Mouse (Mus musculus): ENCODE results near the gene Gfod1. TPM values are rescaled to one million over a fixed set of nuclear protein-coding genes. Genes with fewer than 3 reads are reported as not detected.
A peak's percentile ranks its signal among the peaks of the same experiment; 100 is the strongest.

Gfod1 gene
- total RNA-seq (2014; rRNA removed) (16.6 and 18.6 TPM in 2 replicates), polyA plus RNA-seq (2015; fragmentation: Nextera tagmentation; extraction: Ambion mirVana) (3.0 and 3.9 TPM in 2 replicates)

GRCm38 (mm10) chr13:43304018-43304431 lies at the start of gene Gfod1:
Gfod1 (minus strand) TSS chr13:43304172.
- Histone ChIP-seq H3K27me3 (ENCODE audit: insufficient read depth, low read length) (no peaks in the 10 kb centered on the region), H3K9me3 (ENCODE audit: low read length) (no peaks in the 10 kb centered on the region), H3K4me1 (ENCODE audit: insufficient read depth) (peaks cover 26% of the 10 kb centered on the region), H3K36me3 (ENCODE audit: insufficient read depth) (no peaks in the 10 kb centered on the region), H3K9ac (peak within 1 kb of the TSS; percentile 81), H3K4me3 (ENCODE audit: low read depth, low read length) (peak within 1 kb of the TSS; percentile 79), H3K4me2 (ENCODE audit: low read depth) (peak within 1 kb of the TSS; percentile 77), H3K27ac (ENCODE audit: low read depth, low read length) (peak within 1 kb of the TSS; percentile 82)
- WGBS, result under 1% methylated on average over 38 of the region's 53 CpGs
- peak; percentile 93 for ATAC-seq
- DNase-seq, result peak; percentile 93
- peak; percentile 54 for TF ChIP-seq CTCF (IDR thresholded peaks at IDR 0.05; ENCODE audit: low read depth)

DNA sequence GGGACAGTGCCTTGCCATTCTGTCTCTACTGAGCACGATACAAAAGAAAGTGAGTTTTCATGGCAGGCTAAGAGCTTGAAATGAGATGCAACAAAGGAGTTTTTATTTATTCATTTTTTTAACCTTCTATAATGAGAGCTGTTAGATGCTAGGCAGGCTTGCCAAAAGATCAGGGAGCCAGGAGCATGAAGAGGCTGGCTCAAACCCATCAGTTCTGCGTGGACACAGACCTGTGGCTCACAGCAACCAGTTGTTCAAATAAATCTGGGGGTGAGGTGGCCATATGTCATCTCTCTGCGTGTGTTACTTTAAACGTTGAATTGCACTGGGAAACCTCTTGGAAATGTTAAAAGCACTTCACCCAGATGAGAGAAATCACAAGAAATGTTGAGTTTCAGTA lies 49.4 kb upstream of the Gfod1 start:
- H3K4me1 ChIP-seq (ENCODE audit: insufficient read depth), result no peaks in the 10 kb centered on the region
- no peak for ATAC-seq
- WGBS, result 44% methylated on average over 4 of the region's 4 CpGs

DNA sequence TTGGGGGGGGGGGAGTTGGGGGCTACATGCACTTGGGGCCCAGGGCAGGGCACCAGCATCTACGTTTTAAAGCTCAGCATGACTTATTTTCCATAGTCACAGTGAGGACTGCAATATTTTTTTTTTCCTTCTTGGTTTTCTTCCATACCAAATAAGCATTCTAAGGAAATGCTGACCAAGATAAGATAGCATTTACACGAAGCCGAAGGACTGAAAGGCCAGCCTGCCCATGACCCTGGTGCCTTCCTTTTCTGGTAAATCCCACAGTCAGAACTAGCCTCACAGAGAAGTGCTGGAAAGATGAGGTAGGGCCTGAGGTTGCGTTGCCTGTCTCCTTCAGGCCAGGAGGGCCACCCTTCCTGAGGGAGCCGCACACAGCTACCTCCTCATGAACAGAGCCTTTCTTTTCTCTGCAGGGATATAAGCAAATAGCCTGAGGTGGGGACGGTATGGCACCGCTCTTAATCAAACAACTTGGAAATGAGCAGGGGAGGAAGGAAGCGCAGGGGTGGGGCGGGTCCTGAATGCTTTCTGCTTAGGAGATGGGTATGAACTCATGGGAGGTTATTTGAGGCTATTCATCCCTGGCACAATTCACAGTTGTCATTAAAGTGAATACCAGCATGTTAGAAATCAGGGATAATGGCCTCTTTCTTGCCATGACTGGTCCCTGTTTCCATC lies 46.7 kb upstream of the Gfod1 start:
- Histone ChIP-seq H3K4me2 (ENCODE audit: low read depth) (no peak overlapping the region), H3K9me3 (ENCODE audit: low read length) (no peaks in the 10 kb centered on the region), H3K4me3 (ENCODE audit: low read depth, low read length) (no peak overlapping the region), H3K27me3 (ENCODE audit: insufficient read depth, low read length) (no peaks in the 10 kb centered on the region), H3K9ac (no peak overlapping the region), H3K36me3 (ENCODE audit: insufficient read depth) (no peaks in the 10 kb centered on the region), H3K27ac (ENCODE audit: low read depth, low read length) (no peak overlapping the region), H3K4me1 (ENCODE audit: insufficient read depth) (no peaks in the 10 kb centered on the region)
- ATAC-seq (no peak), DNase-seq (no peak)
- no peak for TF ChIP-seq CTCF (IDR thresholded peaks at IDR 0.05; ENCODE audit: low read depth)
- WGBS, result 78% methylated on average over 9 of the region's 9 CpGs

More for the DNA sequence above, 49.4 kb upstream of the Gfod1 start:
- Histone ChIP-seq H3K36me3 (ENCODE audit: insufficient read depth) (no peaks in the 10 kb centered on the region), H3K4me2 (ENCODE audit: low read depth) (no peak overlapping the region), H3K27me3 (ENCODE audit: insufficient read depth, low read length) (no peaks in the 10 kb centered on the region), H3K27ac (ENCODE audit: low read depth, low read length) (no peak overlapping the region), H3K4me3 (ENCODE audit: low read depth, low read length) (no peak overlapping the region), H3K9me3 (ENCODE audit: low read length) (no peaks in the 10 kb centered on the region), H3K9ac (no peak overlapping the region)
- no peak for TF ChIP-seq CTCF (IDR thresholded peaks at IDR 0.05; ENCODE audit: low read depth)
- no peak for DNase-seq

- H3K4me3 ChIP-seq (ENCODE audit: low read depth, low read length), result no peak overlapping the region
- no peaks in the 10 kb centered on the region for H3K9me3 ChIP-seq (ENCODE audit: low read length)
- ATAC-seq, result no peak
- H3K27me3 ChIP-seq (ENCODE audit: insufficient read depth, low read length), result no peaks in the 10 kb centered on the region
- no peak overlapping the region for H3K9ac ChIP-seq
- TF ChIP-seq CTCF (IDR thresholded peaks at IDR 0.05; ENCODE audit: low read depth), result no peak
- no peak overlapping the region for H3K4me2 ChIP-seq (ENCODE audit: low read depth)
- H3K27ac ChIP-seq (ENCODE audit: low read depth, low read length), result no peak overlapping the region
- H3K36me3 ChIP-seq (ENCODE audit: insufficient read depth), result no peaks in the 10 kb centered on the region
- no peak for DNase-seq
- WGBS, result 82% methylated on average over 8 of the region's 8 CpGs
- no peaks in the 10 kb centered on the region for H3K4me1 ChIP-seq (ENCODE audit: insufficient read depth)
These were observed 45.4 kb upstream of the Gfod1 start for GRCm38 (mm10) chr13:43349376-43349775.

DNA sequence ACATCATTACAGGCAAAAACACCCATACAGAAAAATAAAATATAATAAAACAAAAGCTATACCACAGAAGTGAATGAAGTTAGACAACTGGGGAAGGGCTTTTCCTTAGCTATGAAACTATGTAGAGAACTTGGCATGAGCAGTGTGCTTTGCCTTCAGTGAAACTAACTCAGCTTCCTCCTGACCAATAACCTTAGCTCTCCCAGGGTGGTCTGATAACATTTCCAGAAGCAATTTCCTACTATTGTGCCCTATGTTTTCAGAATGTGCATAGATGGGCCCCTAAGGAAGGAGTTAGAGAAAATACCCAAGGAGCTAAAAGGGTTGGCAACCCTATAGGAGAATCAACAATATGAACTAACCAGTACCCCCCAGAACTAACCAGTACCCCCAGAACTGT lies 42.9 kb upstream of the Gfod1 start:
- no peak overlapping the region for H3K4me3 ChIP-seq (ENCODE audit: low read depth, low read length)
- no peak for TF ChIP-seq CTCF (IDR thresholded peaks at IDR 0.05; ENCODE audit: low read depth)
- no peaks in the 10 kb centered on the region for H3K9me3 ChIP-seq (ENCODE audit: low read length)
- ATAC-seq (no peak), DNase-seq (no peak)
- H3K27ac ChIP-seq (ENCODE audit: low read depth, low read length), result no peak overlapping the region
- H3K4me1 ChIP-seq (ENCODE audit: insufficient read depth), result no peaks in the 10 kb centered on the region
- no peak overlapping the region for H3K4me2 ChIP-seq (ENCODE audit: low read depth)
- no peaks in the 10 kb centered on the region for H3K27me3 ChIP-seq (ENCODE audit: insufficient read depth, low read length)
- H3K9ac ChIP-seq, result no peak overlapping the region
- no peaks in the 10 kb centered on the region for H3K36me3 ChIP-seq (ENCODE audit: insufficient read depth)

DNA sequence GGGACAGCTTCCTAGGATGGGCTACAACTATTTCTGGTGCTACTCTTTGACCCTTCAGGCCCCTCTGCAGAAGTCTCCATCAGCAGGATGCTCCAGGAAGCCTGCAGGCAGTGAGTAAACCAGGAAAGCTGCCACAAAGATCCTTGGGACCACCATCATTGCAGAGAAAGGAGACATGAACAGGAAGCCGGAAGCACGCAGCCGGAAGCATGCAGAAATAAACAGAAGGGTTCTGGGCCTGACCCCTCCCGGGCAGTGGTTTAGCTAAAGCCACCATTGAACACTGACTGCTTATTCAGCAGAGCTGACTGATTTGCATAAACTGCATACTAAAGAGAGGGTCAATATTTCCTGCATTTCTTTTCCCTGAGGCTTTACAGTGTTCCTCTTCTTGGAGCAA lies 34.7 kb upstream of the Gfod1 start:
- no peaks in the 10 kb centered on the region for H3K4me1 ChIP-seq (ENCODE audit: insufficient read depth)
- no peak overlapping the region for H3K4me2 ChIP-seq (ENCODE audit: low read depth)
- H3K27ac ChIP-seq (ENCODE audit: low read depth, low read length), result no peak overlapping the region
- H3K36me3 ChIP-seq (ENCODE audit: insufficient read depth), result no peaks in the 10 kb centered on the region
- 40% methylated on average over 4 of the region's 4 CpGs for WGBS
- no peaks in the 10 kb centered on the region for H3K9me3 ChIP-seq (ENCODE audit: low read length)
- ATAC-seq (peak; percentile 40; the same call in 1 of the 2 replicates), DNase-seq (no peak)
- TF ChIP-seq CTCF (IDR thresholded peaks at IDR 0.05; ENCODE audit: low read depth), result no peak
- no peak overlapping the region for H3K4me3 ChIP-seq (ENCODE audit: low read depth, low read length)
- H3K9ac ChIP-seq, result no peak overlapping the region
- H3K27me3 ChIP-seq (ENCODE audit: insufficient read depth, low read length), result no peaks in the 10 kb centered on the region

DNA sequence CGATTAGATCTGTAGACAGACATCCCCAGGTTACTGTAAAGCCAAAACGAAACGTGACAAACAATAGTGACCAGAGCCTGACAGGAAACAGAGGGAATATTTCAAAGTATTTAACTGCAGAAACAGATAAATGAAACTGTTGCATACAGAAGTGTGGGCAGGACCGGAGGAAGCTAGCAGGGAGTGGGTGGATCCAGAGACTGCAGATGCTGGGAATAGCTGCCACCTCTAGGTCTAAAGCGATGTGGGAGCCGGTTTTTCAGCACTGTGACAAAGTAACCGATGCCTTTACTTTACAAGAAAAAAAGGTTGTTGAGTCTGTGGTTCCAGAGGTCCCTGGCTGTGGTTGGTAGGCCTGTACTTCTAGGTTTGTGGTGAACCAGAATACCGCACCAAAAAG lies 34.0 kb upstream of the Gfod1 start:
- 91% methylated on average over 8 of the region's 8 CpGs for WGBS
- H3K27ac ChIP-seq (ENCODE audit: low read depth, low read length), result no peak overlapping the region
- H3K36me3 ChIP-seq (ENCODE audit: insufficient read depth), result no peaks in the 10 kb centered on the region
- H3K4me3 ChIP-seq (ENCODE audit: low read depth, low read length), result no peak overlapping the region
- H3K27me3 ChIP-seq (ENCODE audit: insufficient read depth, low read length), result no peaks in the 10 kb centered on the region
- ATAC-seq, result no peak
- H3K4me1 ChIP-seq (ENCODE audit: insufficient read depth), result no peaks in the 10 kb centered on the region
- no peak for DNase-seq
- no peak for TF ChIP-seq CTCF (IDR thresholded peaks at IDR 0.05; ENCODE audit: low read depth)
- no peak overlapping the region for H3K9ac ChIP-seq
- no peaks in the 10 kb centered on the region for H3K9me3 ChIP-seq (ENCODE audit: low read length)
- H3K4me2 ChIP-seq (ENCODE audit: low read depth), result no peak overlapping the region
